In the genomic region with DNA sequence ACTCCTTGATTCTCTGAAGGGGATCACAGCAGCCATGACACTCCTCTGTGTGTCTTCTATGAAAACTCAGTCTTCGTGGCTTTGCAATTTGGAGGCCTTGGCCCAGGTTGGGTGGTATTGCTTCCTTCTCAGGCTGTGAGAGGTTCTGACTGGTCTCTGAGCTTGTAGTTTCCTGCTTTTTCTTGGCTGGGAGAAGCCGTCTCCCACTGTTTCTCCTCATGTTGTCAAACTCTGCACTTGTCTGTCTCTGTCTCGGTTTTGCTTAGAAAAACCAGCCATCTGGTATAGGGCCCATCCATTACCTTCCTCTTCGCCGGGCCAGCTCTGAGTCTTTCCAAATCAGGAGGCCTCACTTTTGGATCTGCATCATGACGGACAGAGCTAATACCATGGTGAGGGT, we compare ENCODE assay signal across 17 mouse cellular contexts.
DNase-seq lines count a peak whose midpoint lies in the region; ATAC-seq and TF ChIP-seq lines count a peak whose summit lies in the region.
"Had no signal": no experiment of that assay in that cellular context is flagged by ENCODE, and none has a peak within 500 bp of the region (broad histone marks: within the 10 kb centered on the region; RNA-seq: fewer than 3 reads in every experiment).

No protein-coding gene starts in this region.

- H3K27ac ChIP-seq in liver, postnatal 0 days (ENCODE audit: low read depth) = no peak overlapping the region
- H3K27ac ChIP-seq: embryonic facial prominence, embryonic 10.5 days; forebrain, embryonic 13.5 days; gastrocnemius, adult 2 months; heart, embryonic 13.5 days; hindbrain, embryonic 15.5 days had no signal

- no peaks in the 10 kb centered on the region for H3K9me3 ChIP-seq in liver, postnatal 0 days (ENCODE audit: low read length)
- H3K9me3 ChIP-seq: embryonic facial prominence, embryonic 10.5 days; forebrain, embryonic 13.5 days; heart, embryonic 13.5 days; hindbrain, embryonic 15.5 days had no signal

- WGBS in liver, postnatal 0 days (ENCODE audit: insufficient replicate concordance) = 69% methylated on average over 6 of the region's 6 CpGs

- H3K36me3 ChIP-seq in liver, postnatal 0 days (replicated peaks; ENCODE audit: insufficient read depth, low read length) = no peaks in the 10 kb centered on the region
- H3K36me3 ChIP-seq: embryonic facial prominence, embryonic 10.5 days; heart, embryonic 13.5 days; hindbrain, embryonic 15.5 days had no signal

- H3K4me1 ChIP-seq in liver, postnatal 0 days (ENCODE audit: insufficient read depth) = no peaks in the 10 kb centered on the region
- H3K4me1 ChIP-seq: embryonic facial prominence, embryonic 10.5 days; forebrain, embryonic 13.5 days; heart, embryonic 13.5 days; hindbrain, embryonic 15.5 days had no signal

- no peaks in the 10 kb centered on the region for H3K27me3 ChIP-seq in liver, postnatal 0 days (ENCODE audit: insufficient read depth, low read length)
- H3K27me3 ChIP-seq: forebrain, embryonic 13.5 days; heart, embryonic 13.5 days; hindbrain, embryonic 15.5 days had no signal

- DNase-seq in cerebellum, adult 11-12 months = peak; percentile 35
- DNase-seq in cerebellum, adult 8-10 months = peak; percentile 7
- peak; percentile 57 to 80 for DNase-seq in cerebellum, postnatal 14 days
- DNase-seq in Muller cell, postnatal 12 days (ENCODE audit: inconsistent ontology term) = no peak
- DNase-seq in heart, adult 11 months = no peak
- DNase-seq in liver, postnatal 0 days = no peak
- DNase-seq: adrenal gland, adult 8-10 months; forebrain, postnatal 0 days; gastrocnemius, adult 2 months; gastrocnemius, postnatal 25 days; heart, postnatal 36 days; kidney, adult 2 months had no signal

- no peak for ATAC-seq in liver, postnatal 0 days
- ATAC-seq: forebrain, embryonic 13.5 days; forebrain, postnatal 0 days; intestine, embryonic 16.5 days had no signal

- TF ChIP-seq CTCF in liver, postnatal 0 days (IDR thresholded peaks at IDR 0.05; ENCODE audit: low read depth) = no peak

- no peak for TF ChIP-seq EP300 in liver, postnatal 0 days (IDR thresholded peaks at IDR 0.05; ENCODE audit: low read depth)

- no peak overlapping the region for H3K4me3 ChIP-seq in liver, postnatal 0 days (ENCODE audit: low read depth, low read length)
- H3K4me3 ChIP-seq: embryonic facial prominence, embryonic 10.5 days; forebrain, embryonic 13.5 days; gastrocnemius, adult 2 months; heart, embryonic 13.5 days; hindbrain, embryonic 15.5 days had no signal

- no peak overlapping the region for H3K9ac ChIP-seq in liver, postnatal 0 days (replicated peaks)
- H3K9ac ChIP-seq: forebrain, embryonic 13.5 days; forebrain, postnatal 0 days; heart, embryonic 13.5 days; hindbrain, embryonic 15.5 days had no signal

- H3K4me2 ChIP-seq in liver, postnatal 0 days (ENCODE audit: low read depth, low read length) = no peak overlapping the region
- H3K4me2 ChIP-seq: forebrain, embryonic 13.5 days; heart, embryonic 13.5 days; hindbrain, embryonic 15.5 days had no signal

Comparison
In these comparisons a context has a peak if more than half of its experiments do, and no peak if none do; other contexts are left out.
1. DNase-seq: peak in cerebellum, adult 11-12 months (single experiment), cerebellum, adult 8-10 months (single experiment) and cerebellum, postnatal 14 days (2 of 2); none in Muller cell, postnatal 12 days (single experiment), heart, adult 11 months (single experiment) and liver, postnatal 0 days (single experiment).